Mouse (Mus musculus): ENCODE measurements around the gene Glrx5.

DNA sequence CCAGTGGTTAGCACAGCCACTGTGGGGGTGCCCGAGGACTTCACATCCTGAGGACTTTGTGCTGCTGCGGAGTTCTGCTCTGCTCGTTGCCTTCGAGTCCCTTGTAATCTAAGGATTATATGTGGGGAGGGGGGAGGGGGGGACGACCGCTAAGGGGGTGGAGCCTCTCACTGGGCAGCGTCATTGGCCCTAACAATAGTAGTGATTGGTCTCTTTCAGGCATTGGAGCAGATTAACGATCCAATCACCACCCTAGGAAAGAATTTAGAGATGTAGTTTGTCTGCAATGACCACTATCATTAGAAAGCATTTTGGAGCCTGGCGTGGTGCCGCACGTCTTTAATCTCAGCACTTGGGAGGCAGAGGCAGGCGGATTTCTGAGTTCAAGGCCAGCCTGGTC is 52.8 kb downstream of the Glrx5 start:
- no peak for TF ChIP-seq CTCF (IDR thresholded peaks at IDR 0.05; ENCODE audit: control insufficient read depth, insufficient read depth, insufficient read length)
- TF ChIP-seq USF1 (IDR thresholded peaks at IDR 0.05; ENCODE audit: low read depth) = no peak
- no peak for TF ChIP-seq FOSL1 (IDR thresholded peaks at IDR 0.05; ENCODE audit: insufficient read depth, low read length, poor library complexity, severe bottlenecking)
- TF ChIP-seq MYOD1 (IDR thresholded peaks at IDR 0.05; ENCODE audit: control insufficient read depth, insufficient read length, low read depth) = no peak
- TF ChIP-seq MYOG (IDR thresholded peaks at IDR 0.05; ENCODE audit: control insufficient read depth, extremely low read depth, insufficient read length) = no peak
- no peak for TF ChIP-seq MAX (IDR thresholded peaks at IDR 0.05)
